Mouse (Mus musculus) lung, postnatal 0 days (tissue): ENCODE results near the gene Herpud1.

Source experiments
- CTCF ChIP-seq: IDR thresholded peaks from 2 replicates; pipeline ENCODE4 v1.5.1; 2016; ENCODE audit warnings: antibody characterized with exemption, mild to moderate bottlenecking
- EP300 ChIP-seq: IDR thresholded peaks from 2 replicates; pipeline ENCODE4 v1.6.1; 2016; ENCODE audit warnings: antibody characterized with exemption, mild to moderate bottlenecking, control low read depth

DNA sequence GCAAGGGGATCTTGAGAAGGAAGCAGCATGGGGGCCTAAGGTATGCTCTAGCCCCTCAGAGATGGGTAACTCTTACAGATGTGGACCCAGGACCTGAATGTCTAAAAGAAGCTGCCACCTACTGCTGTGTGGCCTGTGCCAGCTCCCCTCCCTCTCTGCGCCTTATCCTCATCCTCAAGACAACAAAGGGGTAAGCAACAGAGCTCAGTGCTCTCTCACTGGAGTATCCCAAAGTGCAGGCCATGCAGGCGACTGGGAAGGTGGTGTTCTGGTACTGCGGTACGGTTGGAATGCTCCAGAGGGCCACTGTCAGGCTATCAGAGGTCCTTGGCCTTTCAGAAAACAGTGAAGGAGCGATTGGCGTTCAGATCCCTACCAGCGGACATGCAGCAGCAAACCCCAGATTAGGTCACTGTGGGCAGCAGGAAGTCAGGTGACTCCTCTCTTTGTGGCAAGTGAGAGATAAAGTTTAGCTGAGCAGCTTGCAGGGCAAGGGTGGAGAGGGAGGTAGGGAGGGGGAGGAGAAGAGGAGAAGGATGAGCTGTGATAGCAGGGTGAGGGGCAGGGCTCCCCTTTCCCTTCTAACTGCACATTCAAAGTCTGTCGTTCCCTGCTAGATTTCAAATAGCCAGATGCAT is 22.3 kb downstream of the Herpud1 start:
- TF ChIP-seq CTCF (no peak), EP300 (no peak)
